Mouse (Mus musculus) embryonic facial prominence, embryonic 11.5 days (tissue): ENCODE measurements around the gene Stx8. TPM values are rescaled to one million over a fixed set of nuclear protein-coding genes. Genes with fewer than 3 reads are reported as not detected.
A peak's percentile ranks its signal among the peaks of the same experiment; 100 is the strongest.

Source experiments
- ATAC-seq: fragments of 200-750 bp; cut with Nextera tagmentation; replicated peaks from 2 replicates; pipeline ENCODE4 v1.8.0; 2017; ENCODE audit warnings: low read depth; ENCODE audit not compliant: insufficient number of reproducible peaks, low FRiP score, low TSS enrichment
- DNase-seq: peaks from one replicate; pipeline ENCODE4 v3.0.0-alpha.2; 2015; ENCODE audit warnings: low spot score
- H3K27ac ChIP-seq: fragments of 300-500 bp; sonication (generic); replicated peaks from 2 replicates; pipeline ENCODE4 v1.5.1; 2014; ENCODE audit warnings: mild to moderate bottlenecking, low read depth, low read length, control low read depth
- H3K27me3 ChIP-seq: fragments of 300-500 bp; sonication (generic); 2 replicates; pipeline ENCODE4 v1.6.1; 2014; ENCODE audit warnings: mild to moderate bottlenecking, low read length, moderate library complexity, mixed read lengths; ENCODE audit not compliant: control insufficient read depth, insufficient read depth
- H3K36me3 ChIP-seq: fragments of 300-500 bp; sonication (generic); replicated peaks from 2 replicates; pipeline ENCODE4 v1.6.1; 2014; ENCODE audit warnings: low read depth, mild to moderate bottlenecking, low read length, moderate library complexity, mixed read lengths; ENCODE audit not compliant: control insufficient read depth, insufficient read depth
- H3K4me1 ChIP-seq: fragments of 300-500 bp; sonication (generic); 2 replicates; pipeline ENCODE4 v1.6.1; 2014; ENCODE audit warnings: low read length, mixed read lengths; ENCODE audit not compliant: control insufficient read depth, insufficient read depth
- H3K4me2 ChIP-seq: fragments of 300-500 bp; sonication (generic); 2 replicates; pipeline ENCODE4 v1.6.1; 2014; ENCODE audit warnings: low read depth, mild to moderate bottlenecking, control low read depth, low read length, moderate library complexity
- H3K4me3 ChIP-seq: fragments of 300-500 bp; sonication (generic); 2 replicates; pipeline ENCODE4 v1.5.1; 2014; ENCODE audit warnings: low read depth, low read length, control low read depth
- H3K9ac ChIP-seq: fragments of 300-500 bp; sonication (generic); replicated peaks from 2 replicates; pipeline ENCODE4 v1.6.1; 2014; ENCODE audit warnings: mild to moderate bottlenecking, control low read depth, low read length
- H3K9me3 ChIP-seq: fragments of 300-500 bp; sonication (generic); replicated peaks from 2 replicates; pipeline ENCODE4 v1.6.1; 2016; ENCODE audit warnings: mild to moderate bottlenecking, low read length, inconsistent platforms, mixed read lengths; ENCODE audit not compliant: control insufficient read depth
- WGBS: fragments of 180-500 bp; shearing (Covaris S2); extraction: QIAGEN DNeasy Blood & Tissue Kit; methylation state at CpG from one replicate; pipeline ENCODE4 v1.1.7; 2014; 5-methylcytosine and 5-hydroxymethylcytosine counted together
- polyA plus RNA-seq: library from polyadenylated mRNA; unstranded; fragments of >200 nt; fragmentation: Nextera tagmentation; extraction: Ambion mirVana; gene quantifications from 2 replicates; pipeline ENCODE4 v1.2.1, GENCODE M21; 2014

Stx8 gene
- polyA plus RNA-seq, 1 experiment from 2014 or later, result 60.9 TPM

- no peak for ATAC-seq
- 83% methylated on average over 10 of the region's 10 CpGs for WGBS
These were observed 101.8 kb downstream of the Stx8 start for GRCm38 (mm10) chr11:68067806-68068205.

GRCm38 (mm10) chr11:68070086-68070485, 104.1 kb downstream of the Stx8 start:
- Histone ChIP-seq H3K4me3 (no peak overlapping the region), H3K4me1 (no peaks in the 10 kb centered on the region), H3K36me3 (no peaks in the 10 kb centered on the region), H3K27me3 (no peaks in the 10 kb centered on the region), H3K9ac (no peak overlapping the region), H3K9me3 (no peaks in the 10 kb centered on the region), H3K4me2 (no peak overlapping the region), H3K27ac (no peak overlapping the region)
- ATAC-seq (no peak), DNase-seq (no peak)
- 72% methylated on average over 3 of the region's 3 CpGs for WGBS

More at GRCm38 (mm10) chr11:68067806-68068205, 101.8 kb downstream of the Stx8 start:
- Histone ChIP-seq H3K4me2 (no peak overlapping the region), H3K4me3 (no peak overlapping the region), H3K27me3 (no peaks in the 10 kb centered on the region), H3K27ac (no peak overlapping the region), H3K36me3 (no peaks in the 10 kb centered on the region), H3K4me1 (no peaks in the 10 kb centered on the region), H3K9ac (no peak overlapping the region), H3K9me3 (no peaks in the 10 kb centered on the region)
- DNase-seq, result no peak

- DNase-seq (no peak), ATAC-seq (no peak)
- WGBS, result 75% methylated on average over 5 of the region's 5 CpGs
These were observed 105.8 kb downstream of the Stx8 start for GRCm38 (mm10) chr11:68071836-68072235.

DNA sequence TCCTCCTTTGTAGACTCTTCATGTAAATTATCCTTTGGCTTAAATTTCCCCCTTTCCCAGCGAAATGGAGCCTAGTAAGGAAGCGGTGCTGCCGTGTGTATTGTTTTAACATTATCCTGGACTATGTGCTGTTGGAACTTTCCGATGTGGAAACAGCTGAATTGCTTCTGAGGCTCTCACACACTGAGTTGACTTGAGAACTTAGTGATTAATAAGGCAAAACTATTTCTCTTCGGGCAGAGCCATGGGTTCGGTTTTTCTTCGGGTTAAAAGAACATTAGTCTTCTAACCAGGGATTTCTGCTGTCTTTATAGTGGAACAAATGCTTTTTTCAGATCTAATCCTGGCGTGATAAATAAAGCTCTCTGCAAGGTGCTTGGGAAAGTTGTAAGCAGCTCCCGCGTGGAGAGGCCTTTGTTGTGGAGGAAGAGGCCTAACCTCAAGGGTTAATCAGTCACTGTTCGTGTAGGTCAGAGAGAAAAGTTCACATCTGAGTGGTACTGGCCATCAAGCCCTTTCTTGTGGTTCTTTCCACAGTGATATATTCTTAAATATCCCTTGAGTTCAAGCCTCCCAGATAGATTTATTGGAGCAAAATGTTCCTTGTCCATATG, 106.7 kb downstream of the Stx8 start:
- Histone ChIP-seq H3K9ac (no peak overlapping the region), H3K4me1 (no peaks in the 10 kb centered on the region), H3K36me3 (no peaks in the 10 kb centered on the region), H3K9me3 (no peaks in the 10 kb centered on the region), H3K4me3 (no peak overlapping the region), H3K4me2 (no peak overlapping the region), H3K27me3 (no peaks in the 10 kb centered on the region), H3K27ac (no peak overlapping the region)
- WGBS, result 69% methylated on average over 11 of the region's 11 CpGs
- no peak for ATAC-seq
- no peak for DNase-seq

More at GRCm38 (mm10) chr11:68071836-68072235, 105.8 kb downstream of the Stx8 start:
- H3K36me3 ChIP-seq, result no peaks in the 10 kb centered on the region
- H3K27ac ChIP-seq, result no peak overlapping the region
- H3K4me1 ChIP-seq, result no peaks in the 10 kb centered on the region
- no peak overlapping the region for H3K4me2 ChIP-seq
- no peaks in the 10 kb centered on the region for H3K27me3 ChIP-seq
- H3K4me3 ChIP-seq, result no peak overlapping the region
- H3K9ac ChIP-seq, result no peak overlapping the region
- no peaks in the 10 kb centered on the region for H3K9me3 ChIP-seq

- H3K9me3 ChIP-seq, result no peaks in the 10 kb centered on the region
- H3K4me1 ChIP-seq, result 0 out of 2 replicates have a peak, but pooled peaks cover 2% of the 10 kb centered on the region
- H3K27ac ChIP-seq, result no peak overlapping the region
- H3K36me3 ChIP-seq, result no peaks in the 10 kb centered on the region
- H3K4me3 ChIP-seq, result no peak overlapping the region
- no peaks in the 10 kb centered on the region for H3K27me3 ChIP-seq
- 32% methylated on average over 5 of the region's 5 CpGs for WGBS
- ATAC-seq, result no peak
- DNase-seq, result peak; percentile 26
- no peak overlapping the region for H3K4me2 ChIP-seq
- H3K9ac ChIP-seq, result no peak overlapping the region
These were observed 108.7 kb downstream of the Stx8 start for GRCm38 (mm10) chr11:68074686-68075085.

DNA sequence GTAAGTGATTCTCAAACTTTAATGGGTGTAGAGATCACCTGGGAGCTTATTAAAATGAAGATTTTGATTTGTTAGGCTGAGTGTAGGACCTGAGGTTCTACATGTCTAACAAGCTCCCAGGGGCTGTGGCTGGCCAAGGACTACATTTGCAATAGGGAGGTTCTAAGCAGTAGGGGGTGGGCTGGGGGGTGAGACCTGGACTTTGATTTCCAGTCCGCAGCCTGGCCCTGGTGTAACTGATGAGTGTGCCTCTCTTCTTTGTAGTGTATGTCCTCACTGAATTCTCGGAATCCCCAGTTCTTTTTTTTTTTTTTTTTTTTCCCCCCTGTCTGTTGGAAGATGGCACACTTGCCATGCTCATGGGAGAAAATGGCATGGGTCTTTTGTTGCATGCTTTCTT, 109.3 kb downstream of the Stx8 start:
- Histone ChIP-seq H3K4me1 (0 out of 2 replicates have a peak, but pooled peaks cover 2% of the 10 kb centered on the region), H3K4me2 (no peak overlapping the region), H3K36me3 (no peaks in the 10 kb centered on the region), H3K9ac (no peak overlapping the region), H3K9me3 (no peaks in the 10 kb centered on the region), H3K4me3 (no peak overlapping the region), H3K27ac (no peak overlapping the region), H3K27me3 (no peaks in the 10 kb centered on the region)
- WGBS, result 80% methylated on average over 2 of the region's 2 CpGs
- DNase-seq (no peak), ATAC-seq (no peak)

DNA sequence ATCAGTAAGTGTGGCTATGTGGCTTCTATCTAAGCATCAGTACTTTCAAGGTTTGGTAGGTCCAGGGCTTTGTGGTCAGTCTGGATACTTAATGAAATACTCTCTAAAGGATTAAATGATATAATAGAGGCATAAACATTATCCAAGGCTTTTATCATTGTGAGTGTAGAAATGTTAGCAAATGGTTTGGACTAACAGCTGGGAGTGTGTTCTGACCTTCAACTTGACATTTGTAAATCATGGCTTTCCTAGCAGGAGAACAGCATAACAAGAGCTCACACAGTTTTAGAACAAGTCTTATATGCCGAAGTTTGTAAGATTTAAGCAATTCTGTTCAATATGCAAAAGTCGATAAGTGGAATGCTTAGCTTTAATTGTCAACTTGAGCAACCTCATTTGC, 113.8 kb downstream of the Stx8 start:
- H3K9ac ChIP-seq, result no peak overlapping the region
- H3K4me1 ChIP-seq, result 0 out of 2 replicates have a peak, but pooled peaks cover 2% of the 10 kb centered on the region
- WGBS, result 93% methylated on average over 2 of the region's 2 CpGs
- no peaks in the 10 kb centered on the region for H3K9me3 ChIP-seq
- H3K27me3 ChIP-seq, result no peaks in the 10 kb centered on the region
- no peak overlapping the region for H3K27ac ChIP-seq
- ATAC-seq (no peak), DNase-seq (no peak)
- no peak overlapping the region for H3K4me3 ChIP-seq
- no peaks in the 10 kb centered on the region for H3K36me3 ChIP-seq
- H3K4me2 ChIP-seq, result no peak overlapping the region

DNA sequence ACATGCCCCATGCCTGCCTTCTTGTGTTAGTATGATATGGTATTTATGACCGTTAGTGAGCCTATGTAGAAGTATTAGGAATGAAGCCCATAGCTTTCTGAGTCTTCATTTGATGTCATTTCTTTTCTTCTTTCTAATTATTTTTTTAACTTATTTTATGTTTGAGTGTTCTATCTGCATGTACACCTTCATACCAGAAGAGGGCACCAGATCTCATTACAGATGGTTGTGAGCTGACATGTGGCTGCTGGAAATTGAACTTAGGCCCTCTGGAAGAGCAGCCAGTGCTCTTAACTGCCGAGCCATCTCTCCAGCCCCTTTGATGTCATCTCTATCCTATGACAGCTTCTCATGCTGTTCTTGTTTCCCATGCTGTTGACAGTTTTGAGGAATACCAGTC, 115.0 kb downstream of the Stx8 start:
- no peak for ATAC-seq
- 93% methylated on average over 2 of the region's 2 CpGs for WGBS
- Histone ChIP-seq H3K4me3 (no peak overlapping the region), H3K9me3 (no peaks in the 10 kb centered on the region), H3K9ac (no peak overlapping the region), H3K27ac (no peak overlapping the region), H3K4me1 (0 out of 2 replicates have a peak, but pooled peaks cover 2% of the 10 kb centered on the region), H3K36me3 (no peaks in the 10 kb centered on the region), H3K27me3 (no peaks in the 10 kb centered on the region), H3K4me2 (no peak overlapping the region)
- no peak for DNase-seq
